Mouse (Mus musculus) kidney, adult 2 months (tissue): ENCODE data around the gene Ppef2.

Experiments
- CTCF ChIP-seq: fragments of 200-500 bp; conservative IDR thresholded peaks from 2 replicates; pipeline ENCODE4 v1.5.1; 2011; ENCODE audit warnings: low read depth, mild to moderate bottlenecking, control low read depth, low read length, moderate library complexity, mixed read lengths; ENCODE audit not compliant: insufficient read depth, insufficient read length
- POLR2A ChIP-seq: fragments of 200-500 bp; IDR thresholded peaks from one replicate; pipeline ENCODE4 v1.6.1; 2011; ENCODE audit warnings: low read depth, low read length, control low read depth

- TF ChIP-seq POLR2A (no peak), CTCF (no peak)
These were observed 24.2 kb downstream of the Ppef2 start for GRCm38 (mm10) chr5:92231836-92232235.
